Mouse (Mus musculus) midbrain, embryonic 14.5 days (tissue): Measurements from ENCODE around the gene Unc93a2. TPM values are rescaled to one million over a fixed set of nuclear protein-coding genes. Genes with fewer than 3 reads are reported as not detected.
"Not testable (repeated sequence)": the region's sequence is repeated elsewhere in the genome, so short reads cannot be mapped to it uniquely, and the experiment has no call there.

Experiments
- ATAC-seq: fragments of 200-750 bp; cut with Nextera tagmentation; 2 replicates; pipeline ENCODE4 v1.8.0; 2017; ENCODE audit warnings: moderate number of reproducible peaks, moderate library complexity; ENCODE audit not compliant: low FRiP score, low TSS enrichment
- DNase-seq: peaks from one replicate; pipeline ENCODE4 v3.0.0-alpha.2; 2015
- H3K27ac ChIP-seq: fragments of 300-500 bp; sonication (generic); replicated peaks from 2 replicates; pipeline ENCODE4 v1.5.1; 2014; ENCODE audit warnings: mild to moderate bottlenecking, low read depth, low read length, moderate library complexity
- H3K27me3 ChIP-seq: fragments of 300-500 bp; sonication (generic); 2 replicates; pipeline ENCODE4 v1.6.1; 2014; ENCODE audit warnings: low read length, control low read depth, mixed read lengths; ENCODE audit not compliant: control insufficient read depth, insufficient read depth
- H3K36me3 ChIP-seq: fragments of 300-500 bp; sonication (generic); 2 replicates; pipeline ENCODE4 v1.6.1; 2014; ENCODE audit warnings: low read length, control low read depth; ENCODE audit not compliant: control insufficient read depth, insufficient read depth
- H3K4me1 ChIP-seq: fragments of 300-500 bp; sonication (generic); 2 replicates; pipeline ENCODE4 v1.6.1; 2014; ENCODE audit warnings: mild to moderate bottlenecking, antibody characterized with exemption, low read length, control low read depth; ENCODE audit not compliant: control insufficient read depth, insufficient read depth
- H3K4me2 ChIP-seq: fragments of 300-500 bp; sonication (generic); 2 replicates; pipeline ENCODE4 v1.6.1; 2014; ENCODE audit warnings: mild to moderate bottlenecking, low read length, moderate library complexity
- H3K4me3 ChIP-seq: fragments of 300-500 bp; sonication (generic); replicated peaks from 2 replicates; pipeline ENCODE4 v1.5.1; 2014; ENCODE audit warnings: low read depth, low read length
- H3K9ac ChIP-seq: fragments of 300-500 bp; sonication (generic); replicated peaks from 2 replicates; pipeline ENCODE4 v1.6.1; 2014; ENCODE audit warnings: mild to moderate bottlenecking, low read length, moderate library complexity
- H3K9me3 ChIP-seq: fragments of 300-500 bp; sonication (generic); 2 replicates; pipeline ENCODE4 v1.6.1; 2016; ENCODE audit warnings: low read length, control low read depth, mixed read lengths; ENCODE audit not compliant: control insufficient read depth
- WGBS: fragments of 180-500 bp; shearing (Covaris S2); extraction: QIAGEN DNeasy Blood & Tissue Kit; methylation state at CpG from one replicate; pipeline ENCODE4 v1.1.7; 2014; 5-methylcytosine and 5-hydroxymethylcytosine counted together
- polyA plus RNA-seq: library from polyadenylated mRNA; unstranded; fragments of >200 nt; fragmentation: Nextera tagmentation; extraction: Ambion mirVana; gene quantifications from 2 replicates; pipeline ENCODE4 v1.2.1, GENCODE M21; 2014

The Unc93a2 gene
- polyA plus RNA-seq, 1 experiment from 2014 or later = not detected

GRCm38 (mm10) chr17:7383167-7384143 lies 1.8 kb downstream of the Unc93a2 start:
- not testable (repeated sequence) for H3K27me3 ChIP-seq, ATAC-seq, H3K4me2 ChIP-seq, DNase-seq, H3K36me3 ChIP-seq, H3K4me1 ChIP-seq, H3K27ac ChIP-seq, H3K4me3 ChIP-seq, H3K9me3 ChIP-seq, H3K9ac ChIP-seq
- 80% methylated on average over 10 of the region's 13 CpGs for WGBS

GRCm38 (mm10) chr17:7382711-7383110 lies 2.6 kb downstream of the Unc93a2 start:
- DNase-seq, H3K9me3 ChIP-seq, H3K27ac ChIP-seq: not testable (repeated sequence)

GRCm38 (mm10) chr17:7377907-7378306 lies 7.4 kb downstream of the Unc93a2 start:
- not testable (repeated sequence) for H3K9me3 ChIP-seq, H3K9ac ChIP-seq, H3K4me3 ChIP-seq, H3K27me3 ChIP-seq, H3K4me2 ChIP-seq, H3K4me1 ChIP-seq, H3K36me3 ChIP-seq, H3K27ac ChIP-seq, DNase-seq, ATAC-seq
- 16% methylated on average over 2 of the region's 3 CpGs for WGBS

More at GRCm38 (mm10) chr17:7382711-7383110, 2.6 kb downstream of the Unc93a2 start:
- H3K27me3 ChIP-seq, H3K4me1 ChIP-seq, H3K36me3 ChIP-seq, ATAC-seq, H3K4me2 ChIP-seq, H3K4me3 ChIP-seq, H3K9ac ChIP-seq: not testable (repeated sequence)
- 88% methylated on average over 1 of the region's 3 CpGs for WGBS

GRCm38 (mm10) chr17:7376951-7377700 lies 8.1 kb downstream of the Unc93a2 start:
- peak; percentile 47 for ATAC-seq
- not testable (repeated sequence) for H3K4me2 ChIP-seq, H3K9me3 ChIP-seq, H3K27ac ChIP-seq, H3K4me1 ChIP-seq, H3K4me3 ChIP-seq, H3K36me3 ChIP-seq, DNase-seq, H3K9ac ChIP-seq, H3K27me3 ChIP-seq
- WGBS = 86% methylated on average over 1 of the region's 3 CpGs

GRCm38 (mm10) chr17:7371879-7372278 lies 13.4 kb downstream of the Unc93a2 start, which contains the start of gene Gm49630:
Gene Gm49630, minus strand, starts transcription at chr17:7371979.
- not testable (repeated sequence) for H3K27me3 ChIP-seq, H3K4me3 ChIP-seq, H3K9ac ChIP-seq, H3K4me2 ChIP-seq, H3K9me3 ChIP-seq, H3K27ac ChIP-seq, ATAC-seq, H3K4me1 ChIP-seq, DNase-seq, H3K36me3 ChIP-seq
- 100% methylated on average over 3 of the region's 5 CpGs for WGBS

GRCm38 (mm10) chr17:7369401-7369800 lies 15.9 kb downstream of the Unc93a2 start:
- H3K27ac ChIP-seq, H3K27me3 ChIP-seq, DNase-seq, ATAC-seq, H3K9ac ChIP-seq, H3K9me3 ChIP-seq, H3K4me2 ChIP-seq, H3K4me1 ChIP-seq, H3K36me3 ChIP-seq, H3K4me3 ChIP-seq: not testable (repeated sequence)
- 74% methylated on average over 5 of the region's 6 CpGs for WGBS

GRCm38 (mm10) chr17:7366676-7367374 lies 18.4 kb downstream of the Unc93a2 start:
- not testable (repeated sequence) for H3K4me3 ChIP-seq, H3K36me3 ChIP-seq, H3K4me2 ChIP-seq, H3K27me3 ChIP-seq, H3K4me1 ChIP-seq, H3K9me3 ChIP-seq, H3K9ac ChIP-seq
- peak; percentile 70; the same call in 1 of the 2 replicates for ATAC-seq
- H3K27ac ChIP-seq = 0 out of 2 replicates have a peak overlapping the region, but pooled peaks have one; percentile 26
- DNase-seq = peak; percentile 64
- 26% methylated on average over 5 of the region's 7 CpGs for WGBS

GRCm38 (mm10) chr17:7366265-7366664 lies 19.0 kb downstream of the Unc93a2 start:
- 0 out of 2 replicates have a peak overlapping the region, but pooled peaks have one; percentile 55 for H3K27ac ChIP-seq
- H3K4me2 ChIP-seq, H3K27me3 ChIP-seq, H3K9ac ChIP-seq, ATAC-seq, H3K9me3 ChIP-seq, H3K4me3 ChIP-seq, H3K36me3 ChIP-seq, H3K4me1 ChIP-seq: not testable (repeated sequence)
- no CpG with 5 or more reads among the region's 1 CpGs for WGBS
- DNase-seq = peak; percentile 7
